In genomic region chr6:148275046-148275445, GRCm38 (mm10) we compare ENCODE assay signal across 16 mouse cellular contexts.
"Had no signal": no experiment of that assay in that cellular context is flagged by ENCODE, and none has a peak within 500 bp of the region (broad histone marks: within the 10 kb centered on the region; RNA-seq: fewer than 3 reads in every experiment).

No protein-coding gene starts in this region.

- H3K9me3 ChIP-seq: liver, embryonic 13.5 days; lung, embryonic 15.5 days; midbrain, embryonic 12.5 days; midbrain, embryonic 15.5 days; neural tube, embryonic 13.5 days; stomach, embryonic 15.5 days had no signal

- ATAC-seq: intestine, embryonic 16.5 days; midbrain, embryonic 15.5 days had no signal

- H3K36me3 ChIP-seq: liver, embryonic 13.5 days; lung, embryonic 15.5 days; midbrain, embryonic 12.5 days; midbrain, embryonic 15.5 days; neural tube, embryonic 13.5 days; stomach, embryonic 15.5 days had no signal

- DNase-seq: kidney, adult 18-20 months; kidney, adult 9 months; kidney, postnatal 14 days; kidney, postnatal 4 days; liver, embryonic 13.5 days; lung, postnatal 10 days; lung, postnatal 36 days; retina, postnatal 1 day; right cerebral cortex, postnatal 25 days; thymus, postnatal 25 days had no signal

- H3K27me3 ChIP-seq: liver, embryonic 13.5 days; lung, embryonic 15.5 days; midbrain, embryonic 12.5 days; midbrain, embryonic 15.5 days; neural tube, embryonic 13.5 days; stomach, embryonic 15.5 days had no signal

- H3K4me3 ChIP-seq: liver, embryonic 13.5 days; lung, embryonic 15.5 days; midbrain, embryonic 12.5 days; midbrain, embryonic 15.5 days; neural tube, embryonic 13.5 days; stomach, embryonic 15.5 days had no signal

- H3K27ac ChIP-seq: liver, embryonic 13.5 days; lung, embryonic 15.5 days; midbrain, embryonic 12.5 days; midbrain, embryonic 15.5 days; neural tube, embryonic 13.5 days; stomach, embryonic 15.5 days had no signal

- H3K4me1 ChIP-seq: liver, embryonic 13.5 days; midbrain, embryonic 12.5 days; stomach, embryonic 15.5 days had no signal

- H3K4me2 ChIP-seq: liver, embryonic 13.5 days; lung, embryonic 15.5 days; midbrain, embryonic 12.5 days; midbrain, embryonic 15.5 days; neural tube, embryonic 13.5 days; stomach, embryonic 15.5 days had no signal

- H3K9ac ChIP-seq: liver, embryonic 13.5 days; lung, embryonic 15.5 days; midbrain, embryonic 12.5 days; midbrain, embryonic 15.5 days; neural tube, embryonic 13.5 days; stomach, embryonic 15.5 days had no signal
